Mouse (Mus musculus) kidney, adult 2 months (tissue): Measurements from ENCODE around the gene Bmpr1b.
A peak's percentile ranks its signal among the peaks of the same experiment; 100 is the strongest.

Experiments used
- CTCF ChIP-seq: fragments of 200-500 bp; conservative IDR thresholded peaks from 2 replicates; pipeline ENCODE4 v1.5.1; 2011; ENCODE audit warnings: low read depth, mild to moderate bottlenecking, control low read depth, low read length, moderate library complexity, mixed read lengths; ENCODE audit not compliant: insufficient read depth, insufficient read length
- POLR2A ChIP-seq: fragments of 200-500 bp; IDR thresholded peaks from one replicate; pipeline ENCODE4 v1.6.1; 2011; ENCODE audit warnings: low read depth, low read length, control low read depth

DNA sequence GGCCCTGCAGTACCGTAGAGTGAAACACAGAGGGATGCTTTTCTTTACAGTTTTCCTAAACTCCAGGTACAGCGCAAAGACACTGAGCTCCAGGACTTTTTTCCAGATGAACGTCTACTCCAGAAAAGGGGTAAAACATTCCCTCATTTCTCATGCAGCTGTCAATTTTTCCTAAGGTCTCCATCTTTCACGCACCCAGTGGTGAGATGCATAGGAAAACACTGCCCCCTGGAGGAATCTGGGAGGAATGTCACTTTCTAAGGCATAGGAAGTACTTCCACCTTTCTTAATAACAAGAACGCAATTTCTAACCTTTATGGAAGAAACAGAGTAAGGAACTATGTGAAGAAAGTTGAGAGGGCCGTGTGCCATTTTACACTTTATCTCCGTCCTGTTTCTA, 330.4 kb downstream of the Bmpr1b start:
- peak; percentile 50 for TF ChIP-seq CTCF
- TF ChIP-seq POLR2A: no peak
